Mouse (Mus musculus): ENCODE measurements at regions not wholly inside any gene's neighbourhood (a gene's known extent, or its start where the extent isn't known, plus 50 kb on each side); places are given as distances from the start of the nearest gene placed in this dataset.

DNA sequence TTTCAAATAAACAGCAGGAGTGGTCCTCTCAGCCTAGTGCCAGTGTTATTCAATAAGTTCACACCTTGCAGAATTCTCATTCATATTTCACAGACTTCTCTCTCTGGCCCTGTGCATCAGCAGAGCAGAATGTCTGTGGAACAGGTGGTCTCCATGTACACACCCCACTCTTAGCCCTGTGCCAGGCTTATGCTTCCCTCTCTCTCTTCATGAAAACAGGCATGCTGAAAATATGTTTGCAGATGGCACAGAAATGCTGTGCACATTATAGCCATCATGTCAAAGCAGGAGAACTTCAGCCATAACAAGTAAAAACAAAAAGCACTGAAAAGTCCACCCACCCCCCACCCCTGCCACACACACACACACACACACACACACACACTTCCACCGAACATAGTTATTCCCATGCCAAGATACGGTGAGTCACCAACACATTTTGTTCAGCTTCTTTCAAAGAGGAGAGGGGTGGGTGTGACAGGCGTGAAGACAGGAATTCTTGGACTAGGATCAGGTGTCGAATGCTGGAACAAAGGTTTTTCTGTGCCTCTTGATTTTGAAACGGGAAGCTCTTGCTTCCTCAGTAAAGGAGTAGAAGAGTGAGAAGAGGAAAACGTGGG is 600.6 kb downstream of the Rwdd3 start:
- TF ChIP-seq ZC3H11A (IDR thresholded peaks at IDR 0.05; ENCODE audit: low read depth, low read length), result no peak
- no peak for TF ChIP-seq CTCF (IDR thresholded peaks at IDR 0.05 in 2 of 3, conservative IDR thresholded peaks at IDR 0.05 in 1 of 3; ENCODE audit: control insufficient read depth in 1 of 3, insufficient read depth in 1 of 3, low read depth in 2 of 3, low read length in 3 of 3, poor library complexity in 1 of 3, severe bottlenecking in 1 of 3)

Measured in MEL (cell line).